Mouse (Mus musculus): ENCODE measurements around the gene Gfy. TPM values are rescaled to one million over a fixed set of nuclear protein-coding genes. Genes with fewer than 3 reads are reported as not detected.

Gene Gfy
- polyA plus RNA-seq, 1 experiment from 2014 or later: not detected

DNA sequence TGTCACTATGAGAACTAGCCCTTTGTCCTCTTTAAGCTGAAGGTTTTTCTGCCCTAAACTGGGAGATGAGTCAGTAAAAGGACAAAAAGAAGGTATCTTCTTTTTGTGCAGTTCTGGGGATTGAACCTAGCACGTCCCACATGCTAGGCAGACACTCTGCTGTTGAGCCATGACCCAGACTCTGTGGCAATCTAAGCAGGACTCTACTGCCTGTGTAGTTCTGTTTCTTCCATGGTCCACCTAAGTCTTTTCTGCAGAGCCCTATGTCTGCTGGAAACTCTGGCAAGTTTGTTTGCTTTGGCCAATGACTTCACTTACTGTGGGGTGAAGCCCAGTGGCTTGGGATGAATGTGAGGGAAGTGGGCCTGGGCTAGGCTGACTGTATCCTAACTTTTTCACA is 41.0 kb downstream of the Gfy start:
- Histone ChIP-seq H3K4me3 (no peak overlapping the region), H3K36me3 (replicated peaks) (no peaks in the 10 kb centered on the region), H3K4me1 (peaks cover 8% of the 10 kb centered on the region; the same call in 1 of the 2 replicates), H3K4me2 (no peak overlapping the region), H3K9ac (no peak overlapping the region), H3K27ac (no peak overlapping the region), H3K9me3 (no peaks in the 10 kb centered on the region), H3K27me3 (replicated peaks) (no peaks in the 10 kb centered on the region)
- ATAC-seq (replicated peaks): no peak
- 84% methylated on average over 1 of the region's 1 CpGs for WGBS

DNA sequence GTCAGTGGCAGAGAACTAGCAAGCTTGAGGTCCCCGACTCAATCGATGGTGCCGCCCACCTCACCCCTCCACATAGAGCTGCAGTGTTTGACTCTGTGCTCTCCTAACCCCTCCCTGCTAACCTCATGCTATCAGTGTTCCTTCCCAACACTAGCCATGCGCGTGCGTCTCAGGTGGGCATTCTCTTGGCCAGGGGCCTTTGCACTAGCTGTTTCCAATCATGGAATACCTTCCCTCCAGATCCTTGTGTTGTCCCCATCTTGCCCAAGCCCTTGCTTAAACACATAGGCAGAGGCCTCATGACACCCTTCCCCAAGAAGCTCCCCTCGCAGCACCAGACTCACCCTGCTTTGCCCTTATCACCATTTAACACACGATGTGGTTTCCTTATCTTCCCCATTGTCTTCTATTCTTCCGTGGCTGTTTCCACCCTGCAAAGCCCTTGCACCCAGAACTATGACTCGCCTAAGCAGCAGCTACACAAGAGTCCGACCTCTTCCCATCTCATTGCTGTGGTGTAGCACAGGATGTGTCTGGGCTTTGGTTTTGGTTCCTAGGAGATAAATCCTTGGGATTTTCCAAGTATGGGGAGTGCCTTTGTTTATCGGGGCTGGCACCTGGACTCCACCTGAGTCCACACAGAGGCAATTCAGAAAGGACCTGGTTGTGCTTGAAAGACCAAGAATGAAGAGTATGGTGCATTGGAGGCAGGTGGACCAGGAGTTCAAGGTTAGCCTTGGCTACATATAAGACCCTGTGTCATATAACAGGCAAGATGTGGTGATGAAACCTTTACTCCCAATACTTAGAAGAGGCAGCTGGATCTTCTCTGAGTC is 42.0 kb downstream of the Gfy start:
- Histone ChIP-seq H3K9ac (no peak overlapping the region), H3K4me3 (no peak overlapping the region), H3K4me1 (peaks cover 8% of the 10 kb centered on the region; the same call in 1 of the 2 replicates), H3K27me3 (replicated peaks) (no peaks in the 10 kb centered on the region), H3K9me3 (no peaks in the 10 kb centered on the region), H3K4me2 (no peak overlapping the region), H3K36me3 (replicated peaks) (no peaks in the 10 kb centered on the region), H3K27ac (no peak overlapping the region)
- WGBS: 83% methylated on average over 12 of the region's 12 CpGs
- no peak for ATAC-seq (replicated peaks)

DNA sequence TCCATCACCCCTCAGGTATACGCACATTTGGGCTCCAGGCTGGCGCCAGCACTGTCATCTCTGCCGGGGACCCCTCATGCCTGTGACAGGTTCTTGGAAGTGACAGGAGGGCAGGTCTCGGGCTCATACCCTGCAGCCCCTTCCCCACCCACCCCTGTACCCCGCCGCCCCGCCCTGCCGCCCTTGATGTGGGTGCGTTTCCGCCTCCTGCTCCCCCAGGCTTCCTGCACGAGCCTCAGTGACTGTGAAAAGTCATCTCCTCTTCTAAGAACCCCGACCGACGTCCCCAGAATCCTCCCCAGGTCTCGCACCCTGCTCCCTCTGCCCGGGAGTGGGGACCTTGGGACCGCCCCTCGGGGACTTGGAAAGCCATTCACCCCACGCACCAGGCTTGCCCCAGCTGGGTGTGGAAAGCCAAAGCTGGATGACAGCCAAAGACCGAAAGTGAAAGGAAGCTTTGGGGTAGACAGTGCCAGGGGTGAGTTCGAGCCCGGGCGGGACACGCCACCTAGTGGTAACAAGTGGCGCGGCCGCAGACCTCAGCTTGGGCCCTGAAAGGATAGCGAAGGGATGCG is 43.3 kb downstream of the Gfy start, which contains the start of the genes Gm45713 and Flt3l:
Gene Gm45713, minus strand, starts transcription at position 239 of the 575 bp plus-strand sequence.
Gene Flt3l, minus strand, starts transcription at position 440 of the 575 bp plus-strand sequence.
- peak within 1 kb of the TSS; percentile 41; the same call in 1 of the 2 replicates for H3K9ac ChIP-seq
- peak within 1 kb of the TSS; percentile 61 for H3K4me2 ChIP-seq
- H3K27ac ChIP-seq: no peak within 1 kb of the TSS
- ATAC-seq (replicated peaks): peak; percentile 79
- WGBS: 4% methylated on average over 29 of the region's 29 CpGs
- no peaks in the 10 kb centered on the region for H3K9me3 ChIP-seq
- H3K36me3 ChIP-seq (replicated peaks): no peaks in the 10 kb centered on the region
- no peaks in the 10 kb centered on the region for H3K27me3 ChIP-seq (replicated peaks)
- H3K4me1 ChIP-seq: peaks cover 8% of the 10 kb centered on the region; the same call in 1 of the 2 replicates
- peak within 1 kb of the TSS; percentile 38 for H3K4me3 ChIP-seq

DNA sequence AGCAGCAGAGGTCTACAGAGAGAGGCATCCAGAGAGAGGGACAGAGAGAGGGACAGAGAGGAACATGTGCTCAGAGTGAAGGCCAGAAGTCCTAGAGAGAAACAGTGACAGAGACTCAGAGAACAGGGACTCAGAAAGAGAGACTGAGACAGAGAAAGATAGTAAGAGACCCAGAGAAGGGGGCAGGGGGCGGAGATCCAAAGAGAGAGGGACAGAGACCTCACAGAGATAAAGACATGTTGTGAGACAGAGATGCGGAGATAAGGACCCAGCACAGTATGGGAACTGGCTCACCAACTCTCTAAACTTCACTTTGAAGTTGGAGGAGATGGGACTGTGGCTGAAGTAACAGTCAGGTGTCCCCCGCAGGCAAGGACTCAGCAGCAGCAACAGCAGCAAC is 44.0 kb downstream of the Gfy start:
- no peaks in the 10 kb centered on the region for H3K36me3 ChIP-seq (replicated peaks)
- 85% methylated on average over 3 of the region's 3 CpGs for WGBS
- ATAC-seq (replicated peaks): no peak
- H3K4me2 ChIP-seq: no peak overlapping the region
- H3K4me3 ChIP-seq: no peak overlapping the region
- H3K27ac ChIP-seq: no peak overlapping the region
- no peaks in the 10 kb centered on the region for H3K9me3 ChIP-seq
- peaks cover 8% of the 10 kb centered on the region; the same call in 1 of the 2 replicates for H3K4me1 ChIP-seq
- no peak overlapping the region for H3K9ac ChIP-seq
- no peaks in the 10 kb centered on the region for H3K27me3 ChIP-seq (replicated peaks)

DNA sequence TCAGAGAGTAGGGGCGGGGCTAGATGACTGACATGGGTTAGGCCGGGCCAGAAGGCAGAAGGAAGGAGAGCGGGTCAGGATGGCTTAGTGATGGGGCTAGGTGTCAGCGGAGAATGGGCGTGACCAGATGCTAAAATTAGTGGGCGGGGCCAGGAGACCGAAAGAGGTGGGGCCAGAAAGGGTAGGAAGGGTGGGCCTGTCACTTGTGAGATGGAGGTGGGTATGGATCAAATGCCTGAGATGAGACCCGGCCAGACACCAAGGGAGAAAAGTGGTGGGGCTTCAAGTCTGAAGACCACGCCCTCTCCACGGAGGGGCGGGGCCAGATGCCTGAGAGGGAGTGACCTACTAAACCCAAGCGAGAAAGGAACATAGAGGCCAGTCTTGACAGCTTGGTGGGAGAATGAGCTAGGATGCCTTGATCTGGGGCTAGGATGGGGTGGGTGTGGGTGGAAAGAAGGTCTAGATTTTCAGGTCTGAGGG is 44.8 kb downstream of the Gfy start:
- Histone ChIP-seq H3K4me2 (no peak overlapping the region), H3K4me3 (no peak overlapping the region), H3K36me3 (replicated peaks) (no peaks in the 10 kb centered on the region), H3K4me1 (peaks cover 10% of the 10 kb centered on the region; the same call in 1 of the 2 replicates), H3K27ac (no peak overlapping the region), H3K9me3 (no peaks in the 10 kb centered on the region), H3K9ac (no peak overlapping the region), H3K27me3 (replicated peaks) (no peaks in the 10 kb centered on the region)
- 8% methylated on average over 12 of the region's 12 CpGs for WGBS
- ATAC-seq (replicated peaks): no peak

DNA sequence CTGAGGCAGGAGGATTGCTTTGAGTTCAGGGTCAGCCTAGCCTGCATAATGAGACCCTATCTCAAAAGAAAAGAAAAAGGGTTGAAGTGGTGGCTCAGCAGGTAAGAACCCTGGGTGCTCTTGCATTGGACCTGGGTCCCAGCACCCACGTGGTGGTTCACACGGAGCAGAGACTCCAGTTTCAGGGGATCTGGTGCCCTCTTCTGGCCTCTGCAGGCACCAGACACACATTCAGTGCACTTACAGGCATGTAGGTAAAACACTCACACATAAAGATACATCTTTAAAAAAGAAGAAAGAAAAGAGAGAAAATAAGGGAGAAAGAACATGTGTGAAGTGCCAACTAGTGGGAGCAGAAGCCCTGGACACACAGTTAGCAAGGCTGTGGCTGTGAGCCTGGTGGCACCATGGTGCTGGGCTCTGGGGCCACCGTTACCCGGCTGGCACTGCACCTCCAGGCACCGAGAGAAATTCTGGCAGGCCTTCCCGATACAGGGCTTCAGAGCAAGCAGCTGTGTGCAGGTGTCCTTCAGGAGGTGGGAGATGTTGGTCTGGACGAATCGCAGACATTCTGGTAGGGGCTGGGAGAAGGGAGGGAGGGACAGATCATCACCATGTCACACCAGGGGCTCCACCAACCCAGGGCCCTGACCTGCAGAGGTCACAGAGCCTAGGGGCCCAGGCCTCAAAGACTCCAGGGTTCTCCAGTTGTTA is 45.8 kb downstream of the Gfy start:
- Histone ChIP-seq H3K4me3 (no peak overlapping the region), H3K27me3 (replicated peaks) (no peaks in the 10 kb centered on the region), H3K4me2 (no peak overlapping the region), H3K4me1 (peaks cover 16% of the 10 kb centered on the region; the same call in 1 of the 2 replicates), H3K27ac (no peak overlapping the region), H3K9ac (no peak overlapping the region), H3K36me3 (replicated peaks) (no peaks in the 10 kb centered on the region), H3K9me3 (no peaks in the 10 kb centered on the region)
- 75% methylated on average over 8 of the region's 8 CpGs for WGBS
- ATAC-seq (replicated peaks): no peak

DNA sequence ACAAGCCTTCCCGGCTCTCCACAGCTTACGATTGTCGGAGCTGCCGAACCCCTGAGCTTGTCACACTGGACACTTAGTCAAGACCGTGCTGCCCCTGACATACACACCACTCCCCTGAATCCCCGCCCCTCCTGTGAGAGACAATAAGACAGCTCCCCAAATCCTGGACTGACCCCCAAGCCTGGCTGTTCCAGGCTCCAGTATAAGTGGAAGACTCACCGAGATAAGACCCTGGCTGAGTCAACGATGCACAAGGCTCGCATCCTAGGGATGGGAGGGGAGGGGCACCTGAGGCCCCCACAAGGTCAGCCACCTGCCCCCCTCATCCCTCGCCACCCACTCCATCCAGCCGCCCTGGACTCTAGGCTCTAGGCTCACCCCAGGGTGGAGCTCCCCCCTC is 47.5 kb downstream of the Gfy start:
- WGBS: 79% methylated on average over 11 of the region's 11 CpGs
- no peak overlapping the region for H3K4me2 ChIP-seq
- H3K4me1 ChIP-seq: peaks cover 25% of the 10 kb centered on the region
- H3K9ac ChIP-seq: no peak overlapping the region
- peaks cover 5% of the 10 kb centered on the region; the same call in 1 of the 2 replicates for H3K36me3 ChIP-seq (replicated peaks)
- H3K9me3 ChIP-seq: no peaks in the 10 kb centered on the region
- ATAC-seq (replicated peaks): no peak
- no peaks in the 10 kb centered on the region for H3K27me3 ChIP-seq (replicated peaks)
- no peak overlapping the region for H3K4me3 ChIP-seq
- H3K27ac ChIP-seq: no peak overlapping the region

DNA sequence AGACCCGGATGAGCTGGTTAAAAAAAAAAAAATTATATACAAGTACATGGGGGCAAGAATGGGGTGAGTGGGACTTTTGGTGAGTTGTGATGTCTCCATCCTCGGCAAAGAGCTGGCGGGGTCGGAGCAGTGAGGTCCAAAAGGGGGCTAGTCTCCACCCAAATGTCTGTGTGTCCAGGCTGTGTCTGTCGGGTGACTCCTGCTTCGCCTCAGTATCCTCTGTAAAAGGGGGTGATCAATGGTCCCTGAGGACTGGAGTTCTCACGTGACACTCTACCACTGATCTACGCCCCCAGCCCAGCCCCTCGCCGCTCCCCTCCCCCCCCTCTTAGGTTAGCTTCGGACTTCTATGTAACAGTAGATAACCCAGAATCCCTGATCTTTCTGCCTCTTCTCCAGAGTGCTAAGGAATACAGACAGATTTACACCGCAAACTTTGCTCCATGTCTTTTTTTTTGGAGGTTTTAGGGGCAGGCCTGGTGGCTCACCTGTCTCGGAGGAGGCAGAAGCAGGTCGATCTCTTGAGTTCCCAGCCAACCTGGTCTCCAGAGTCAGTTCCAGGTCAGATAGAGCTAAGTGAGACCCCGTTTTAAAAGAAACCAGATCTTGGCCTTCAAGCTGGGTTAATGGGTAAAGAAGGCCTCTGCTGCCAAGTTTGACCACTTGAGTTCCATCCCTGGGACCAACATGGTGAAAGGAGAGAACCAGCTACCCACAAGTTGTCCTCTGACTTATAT is 49.4 kb downstream of the Gfy start:
- H3K9me3 ChIP-seq: no peaks in the 10 kb centered on the region
- no peak overlapping the region for H3K9ac ChIP-seq
- H3K27me3 ChIP-seq (replicated peaks): no peaks in the 10 kb centered on the region
- WGBS: 55% methylated on average over 15 of the region's 15 CpGs
- ATAC-seq (replicated peaks): no peak
- H3K4me1 ChIP-seq: peaks cover 35% of the 10 kb centered on the region
- H3K4me2 ChIP-seq: peak overlapping the region; percentile 64
- peaks cover 23% of the 10 kb centered on the region for H3K36me3 ChIP-seq (replicated peaks)
- peak overlapping the region; percentile 66 for H3K4me3 ChIP-seq
- H3K27ac ChIP-seq: peak overlapping the region; percentile 93; the same call in 1 of the 2 replicates

DNA sequence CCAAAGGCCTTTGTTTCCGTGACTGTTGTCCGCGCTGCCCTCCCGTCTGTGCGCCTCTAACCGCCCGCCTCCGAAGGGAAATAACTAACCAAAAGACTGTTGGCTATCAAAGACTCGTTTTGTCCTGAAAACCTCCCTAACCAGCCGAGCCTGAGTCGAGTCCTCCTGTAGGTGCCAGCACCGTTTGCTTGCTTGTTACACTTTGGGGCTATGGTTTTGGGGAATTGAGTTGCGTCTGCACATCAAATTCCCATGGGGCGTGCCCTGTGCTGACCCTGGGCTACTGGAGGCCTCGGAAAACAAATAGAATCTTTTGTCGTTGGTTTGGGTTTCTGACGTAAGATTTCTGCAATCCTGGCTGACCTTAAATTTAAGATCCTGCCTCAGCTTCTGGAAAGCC is 50.1 kb downstream of the Gfy start:
- WGBS: 1% methylated on average over 17 of the region's 17 CpGs
- Histone ChIP-seq H3K36me3 (replicated peaks) (peaks cover 23% of the 10 kb centered on the region), H3K4me1 (peaks cover 39% of the 10 kb centered on the region), H3K27me3 (replicated peaks) (no peaks in the 10 kb centered on the region), H3K4me3 (peak overlapping the region; percentile 66), H3K4me2 (peak overlapping the region; percentile 64), H3K27ac (peak overlapping the region; percentile 93), H3K9ac (peak overlapping the region; percentile 54), H3K9me3 (no peaks in the 10 kb centered on the region)
- ATAC-seq (replicated peaks): no peak

DNA sequence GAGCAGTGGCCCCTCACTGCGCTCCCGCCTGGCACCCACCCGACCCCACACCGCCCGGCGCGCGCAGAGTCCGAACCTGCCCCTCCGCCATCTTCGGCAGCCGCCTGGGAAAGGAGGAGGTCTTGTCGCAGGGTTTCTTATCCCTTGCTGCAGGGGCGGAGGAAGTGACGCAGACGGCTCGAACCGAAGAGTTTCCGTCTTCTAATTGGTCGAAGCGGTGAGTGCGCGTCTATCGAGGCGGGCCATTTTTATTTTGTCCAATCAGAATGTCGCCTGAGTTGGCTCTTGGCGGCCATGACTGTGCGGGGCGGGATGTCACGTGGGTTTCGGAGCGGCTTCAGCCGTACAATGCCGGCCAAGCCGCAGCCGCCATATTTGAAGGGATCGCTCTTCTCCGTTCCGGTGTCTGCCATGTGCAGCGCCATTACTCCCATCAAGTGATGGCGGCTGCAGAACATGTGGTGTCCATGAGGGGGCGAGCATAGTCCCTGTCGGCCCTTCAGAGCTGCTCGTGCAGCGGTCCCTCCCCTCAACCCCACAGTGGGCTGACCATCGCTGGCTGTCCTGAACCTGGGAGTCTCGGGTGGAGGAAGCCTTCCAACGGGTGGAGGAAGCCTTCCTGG is 50.6 kb downstream of the Gfy start, which contains the start of gene Rpl13a:
Gene Rpl13a, minus strand, starts transcription at position 138 of the 623 bp plus-strand sequence.
- Histone ChIP-seq H3K36me3 (replicated peaks) (peaks cover 23% of the 10 kb centered on the region), H3K27ac (peak within 1 kb of the TSS; percentile 93), H3K4me3 (peak within 1 kb of the TSS; percentile 66), H3K4me2 (peak within 1 kb of the TSS; percentile 83), H3K4me1 (peaks cover 39% of the 10 kb centered on the region), H3K9ac (peak within 1 kb of the TSS; percentile 92), H3K27me3 (replicated peaks) (no peaks in the 10 kb centered on the region), H3K9me3 (no peaks in the 10 kb centered on the region)
- peak; percentile 94 for ATAC-seq (replicated peaks)
- WGBS: under 1% methylated on average over 48 of the region's 48 CpGs

DNA sequence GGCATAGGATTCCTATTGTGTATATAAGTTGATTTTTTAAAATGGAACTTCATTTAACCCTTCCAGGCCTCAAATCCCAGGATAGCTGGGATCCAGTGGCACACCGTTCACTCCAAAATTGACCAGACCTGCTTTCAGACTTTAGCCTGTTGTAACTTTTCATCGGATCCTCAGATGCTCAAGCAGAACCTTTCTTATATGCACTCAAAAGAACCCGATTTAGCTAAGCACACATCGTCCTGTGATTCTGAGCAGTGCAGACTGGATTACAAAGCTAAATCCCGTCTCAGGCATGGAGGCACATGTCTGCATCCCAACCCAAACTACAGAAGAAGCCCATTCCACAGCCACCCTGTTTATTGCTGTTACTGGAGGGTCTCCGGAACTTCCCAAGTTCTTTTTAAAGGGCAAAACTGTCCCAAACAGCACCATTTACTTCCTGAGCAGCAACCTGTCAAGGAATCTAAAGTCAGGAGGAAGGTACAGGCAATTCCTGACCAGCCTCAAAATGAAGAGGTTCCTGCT is 51.6 kb downstream of the Gfy start:
- ATAC-seq (replicated peaks): no peak
- H3K4me3 ChIP-seq: peak overlapping the region; percentile 66
- 2% methylated on average over 6 of the region's 6 CpGs for WGBS
- peaks cover 23% of the 10 kb centered on the region for H3K36me3 ChIP-seq (replicated peaks)
- peak overlapping the region; percentile 83 for H3K4me2 ChIP-seq
- no peaks in the 10 kb centered on the region for H3K27me3 ChIP-seq (replicated peaks)
- H3K4me1 ChIP-seq: peaks cover 47% of the 10 kb centered on the region
- peak overlapping the region; percentile 81 for H3K27ac ChIP-seq
- no peaks in the 10 kb centered on the region for H3K9me3 ChIP-seq
- H3K9ac ChIP-seq: peak overlapping the region; percentile 92
